Mouse (Mus musculus) central nervous system, embryonic 11.5 days (tissue): ENCODE data around the gene Olfr1085. TPM values are rescaled to one million over a fixed set of nuclear protein-coding genes. Genes with fewer than 3 reads are reported as not detected.

ENCODE experiments used
- polyA plus RNA-seq: library from polyadenylated mRNA; depleted of rRNA; stranded (reverse); fragments of >200 nt; gene quantifications from 2 replicates; pipeline ENCODE4 v1.2.3, GENCODE M21; 2012; rRNA removed

Gene Olfr1085
- polyA plus RNA-seq, result not detected in 2 replicates

GRCm38 (mm10) chr2:86661919-86662318, at the start of gene Olfr1085:
TSS of gene Olfr1085 (minus strand) at chr2:86662019.

GRCm38 (mm10) chr2:86698295-86698694, 36.5 kb upstream of the Olfr1085 start, which contains the start of gene Olfr1087:
TSS of gene Olfr1087 (minus strand) at chr2:86698395.

GRCm38 (mm10) chr2:86679992-86680391, 18.2 kb upstream of the Olfr1085 start, which contains the start of gene Olfr1086:
TSS of gene Olfr1086 (minus strand) at chr2:86680092.

GRCm38 (mm10) chr2:86639625-86640024, 22.2 kb downstream of the Olfr1085 start, which contains the start of gene Olfr1084:
TSS of gene Olfr1084 (minus strand) at chr2:86639725.

Other genes starting within 250 kb of the Olfr1085 start
- gene Olfr1061, start 248.0 kb downstream of the Olfr1085 start, polyA plus RNA-seq, result not detected in 2 replicates
- gene Olfr1062, start 235.3 kb downstream of the Olfr1085 start, polyA plus RNA-seq, result not detected in 2 replicates
- gene Olfr1065, start 211.4 kb downstream of the Olfr1085 start, polyA plus RNA-seq, result not detected in 2 replicates
- not detected in 2 replicates for gene Olfr1066, start 205.8 kb downstream of the Olfr1085 start, polyA plus RNA-seq
- gene Olfr228, start 174.6 kb downstream of the Olfr1085 start, polyA plus RNA-seq, result not detected in 2 replicates
- gene Olfr1076, start 153.6 kb downstream of the Olfr1085 start, polyA plus RNA-seq, result not detected in 2 replicates
- not detected in 2 replicates for gene Olfr1079, start 119.5 kb downstream of the Olfr1085 start, polyA plus RNA-seq
- gene Olfr1080, start 103.8 kb downstream of the Olfr1085 start, polyA plus RNA-seq, result not detected in 2 replicates
- not detected in 2 replicates for gene Olfr1082, start 63.1 kb downstream of the Olfr1085 start, polyA plus RNA-seq
- not detected in 2 replicates for gene Olfr1084, start 22.3 kb downstream of the Olfr1085 start, polyA plus RNA-seq
- gene Olfr1086, start 18.1 kb upstream of the Olfr1085 start, polyA plus RNA-seq, result not detected in 2 replicates
- not detected in 2 replicates for gene Olfr1087, start 36.4 kb upstream of the Olfr1085 start, polyA plus RNA-seq
- gene Olfr1089, start 71.7 kb upstream of the Olfr1085 start, polyA plus RNA-seq, result not detected in 2 replicates
- not detected in 2 replicates for gene Olfr1090, start 97.0 kb upstream of the Olfr1085 start, polyA plus RNA-seq
- not detected in 2 replicates for gene Olfr1093, start 120.5 kb upstream of the Olfr1085 start, polyA plus RNA-seq
- gene Olfr141, start 148.0 kb upstream of the Olfr1085 start, polyA plus RNA-seq, result not detected in 2 replicates
- not detected in 2 replicates for gene Olfr1094, start 162.6 kb upstream of the Olfr1085 start, polyA plus RNA-seq
- gene Olfr1095, start 189.7 kb upstream of the Olfr1085 start, polyA plus RNA-seq, result not detected in 2 replicates
- not detected in 2 replicates for gene Gm13723, start 212.8 kb upstream of the Olfr1085 start, polyA plus RNA-seq
- gene Olfr1097, start 230.2 kb upstream of the Olfr1085 start, polyA plus RNA-seq, result not detected in 2 replicates